Mouse (Mus musculus) kidney, adult 9 months (tissue): ENCODE measurements at regions not wholly inside any gene's neighbourhood (a gene's known extent, or its start where the extent isn't known, plus 50 kb on each side); places are given as distances from the start of the nearest gene placed in this dataset.

ENCODE experiments used
- DNase-seq: peaks from one replicate; pipeline ENCODE4 v3.0.0; 2022

DNA sequence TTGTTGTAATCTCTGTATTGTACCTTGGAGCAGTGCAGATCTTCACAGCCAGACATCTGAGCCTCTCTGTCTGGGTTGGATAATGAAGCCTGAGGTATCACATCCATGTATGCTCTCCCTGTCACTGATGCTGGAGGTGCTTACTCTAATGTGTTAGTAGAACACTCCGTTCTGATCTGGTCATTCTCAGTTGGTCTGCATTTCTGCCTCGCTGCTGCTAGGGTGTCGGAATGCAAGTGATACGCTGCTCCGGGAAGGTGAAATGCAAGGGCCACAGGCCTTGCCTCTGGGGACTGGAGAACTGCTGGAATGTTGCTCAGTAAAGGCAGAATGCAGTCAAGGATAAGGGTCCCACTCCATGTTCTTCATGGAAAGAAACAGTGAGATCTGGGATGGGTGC lies 67.1 kb upstream of the Gm6993 start:
- no peak for DNase-seq

DNA sequence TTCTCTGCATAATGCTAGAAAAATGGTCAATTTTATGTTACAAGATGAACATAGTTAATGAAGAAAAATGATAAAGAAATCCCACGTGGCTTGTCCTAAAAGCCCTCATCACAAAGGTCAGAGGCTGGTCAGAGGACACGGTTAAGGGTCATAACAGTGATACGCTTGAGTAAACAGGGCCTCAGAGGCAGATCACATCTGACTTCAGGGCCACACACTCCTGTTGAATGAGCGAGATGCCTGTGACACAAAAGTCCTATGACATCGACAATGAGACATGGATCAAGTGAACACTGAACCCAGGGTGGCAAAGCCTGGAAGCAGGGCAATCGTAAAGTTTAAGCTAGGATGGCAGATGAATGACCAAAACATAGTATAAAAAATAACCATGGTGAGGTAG lies 61.0 kb upstream of the Gm6993 start:
- peak; percentile 43 for DNase-seq

DNA sequence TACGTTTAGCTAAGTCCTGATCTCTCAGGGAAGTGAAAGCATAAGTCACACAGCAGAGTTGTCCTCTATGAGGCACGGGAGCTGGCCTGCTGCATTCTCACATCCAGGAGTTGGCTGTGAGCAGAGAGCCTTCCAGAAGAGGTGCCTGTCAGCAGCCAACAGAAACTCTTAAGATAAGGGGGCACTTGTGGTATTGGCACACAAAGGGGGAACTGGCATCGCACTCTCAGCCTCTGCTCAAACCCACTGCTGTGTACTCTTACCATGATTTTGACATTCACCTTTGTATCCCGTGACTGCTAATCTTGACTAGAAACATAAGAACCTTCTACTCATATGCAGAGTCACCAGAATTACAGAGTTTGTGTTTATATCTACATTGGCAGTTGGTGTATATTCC lies 56.9 kb upstream of the Gm6993 start:
- no peak for DNase-seq

DNA sequence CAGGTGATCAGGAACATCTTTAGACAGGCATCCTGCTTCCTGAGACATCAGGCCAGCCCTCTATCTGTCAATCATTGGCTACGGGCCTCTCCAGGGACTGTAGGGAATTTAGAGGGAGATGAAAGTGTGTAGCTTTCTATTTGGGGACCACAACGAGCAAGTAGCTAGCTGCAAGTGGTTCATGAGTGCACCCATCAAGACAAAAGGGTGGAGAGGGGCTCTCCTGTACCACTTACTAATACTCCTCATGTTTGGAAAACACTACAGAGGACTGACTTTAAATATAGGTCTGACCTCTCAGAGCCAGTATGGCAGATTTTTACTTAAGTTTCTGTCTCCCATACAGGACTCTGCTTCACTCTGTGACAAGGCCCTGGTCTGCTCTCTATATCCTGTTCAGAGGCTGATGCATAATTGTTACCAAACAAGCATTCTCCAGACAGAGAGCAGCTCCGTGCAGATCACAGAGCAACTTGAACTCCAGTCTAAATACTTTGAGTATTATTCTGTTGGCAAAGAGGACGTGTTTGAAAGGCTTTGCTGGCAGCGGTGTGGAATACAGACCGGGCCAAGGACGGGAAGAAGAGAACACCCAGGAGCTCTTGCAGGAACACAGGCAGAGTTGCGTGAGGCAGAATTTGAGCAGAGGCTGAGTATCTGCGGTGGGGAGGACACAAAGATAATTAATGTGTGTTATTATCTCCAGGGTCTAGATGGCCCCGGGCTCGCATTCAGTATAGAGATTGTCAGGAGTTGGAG lies 56.2 kb upstream of the Gm6993 start:
- no peak for DNase-seq

DNA sequence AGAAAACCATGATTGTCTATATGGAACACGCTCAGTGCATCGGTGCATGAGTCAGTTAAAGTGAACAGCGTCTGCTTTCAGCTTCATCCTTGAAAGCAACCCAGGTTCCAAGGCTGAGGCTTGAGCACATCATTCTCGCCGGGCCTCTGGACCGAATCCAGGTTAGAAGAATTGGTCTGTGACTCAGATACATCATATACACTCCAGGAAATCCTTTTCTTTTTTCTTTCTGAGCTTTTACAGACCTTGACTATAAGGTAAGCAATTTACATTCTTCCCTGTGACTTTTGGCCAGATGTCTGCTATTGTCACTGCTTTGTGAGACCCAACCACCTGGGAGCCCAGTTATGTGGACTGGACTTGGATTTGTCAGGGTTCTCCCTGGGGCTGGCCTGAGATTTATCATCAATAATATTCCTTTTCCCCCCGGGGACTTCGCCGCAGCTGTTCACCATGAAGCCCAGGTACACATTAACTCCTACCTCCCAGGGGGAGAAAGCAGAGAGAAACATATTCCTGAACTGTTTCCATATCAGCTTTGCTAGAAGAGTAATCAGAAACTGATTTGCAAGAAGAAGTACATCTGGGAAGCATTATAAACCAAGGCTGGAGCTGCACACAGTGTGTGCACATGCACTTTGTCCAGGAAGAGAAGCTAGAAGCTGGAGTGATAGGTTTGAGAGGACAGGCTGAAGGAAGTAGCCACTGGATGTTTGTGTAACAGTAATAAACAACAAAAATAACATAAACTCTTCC lies 55.2 kb upstream of the Gm6993 start:
- no peak for DNase-seq

DNA sequence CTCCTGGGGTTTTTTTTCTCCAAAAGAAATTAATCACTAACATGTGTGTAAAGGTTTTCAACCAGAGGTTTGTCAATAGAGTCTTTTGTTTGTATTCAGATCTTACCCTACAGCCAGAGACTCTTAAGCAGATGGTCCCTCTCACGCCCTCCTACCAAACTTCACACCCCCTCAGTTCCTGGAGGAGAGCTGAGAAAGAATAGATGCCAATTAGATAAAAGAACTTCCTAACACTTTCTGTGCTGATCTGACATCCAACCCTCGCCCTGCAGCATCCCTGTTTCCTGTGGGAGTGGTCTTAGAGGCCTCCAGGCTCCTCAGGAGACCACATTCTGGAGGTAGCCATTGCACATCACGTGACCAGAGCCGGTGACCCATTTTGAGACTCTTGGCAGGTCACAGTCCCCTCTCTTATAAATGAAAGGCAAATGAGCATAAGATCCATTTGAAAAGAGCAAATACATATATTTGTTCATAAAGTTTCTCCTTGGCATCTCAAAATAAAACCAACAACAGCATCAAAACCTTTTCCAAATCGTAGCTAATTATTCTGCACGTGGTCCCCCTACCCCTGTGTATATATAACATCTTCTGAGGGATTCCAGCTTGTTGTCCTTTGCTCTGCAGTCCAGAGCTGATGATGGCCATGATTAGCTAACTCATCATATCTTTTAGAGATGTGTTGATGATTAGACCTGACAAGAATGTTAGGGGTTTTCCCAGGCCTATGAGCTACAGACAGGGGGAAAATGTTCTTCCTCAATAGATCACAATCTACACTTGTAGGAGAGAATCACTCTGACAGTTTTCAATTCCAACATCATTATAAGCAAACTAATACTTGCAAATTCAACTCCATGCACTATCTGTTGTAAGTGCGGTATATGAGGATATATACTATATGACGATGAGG lies 54.4 kb upstream of the Gm6993 start:
- no peak for DNase-seq

DNA sequence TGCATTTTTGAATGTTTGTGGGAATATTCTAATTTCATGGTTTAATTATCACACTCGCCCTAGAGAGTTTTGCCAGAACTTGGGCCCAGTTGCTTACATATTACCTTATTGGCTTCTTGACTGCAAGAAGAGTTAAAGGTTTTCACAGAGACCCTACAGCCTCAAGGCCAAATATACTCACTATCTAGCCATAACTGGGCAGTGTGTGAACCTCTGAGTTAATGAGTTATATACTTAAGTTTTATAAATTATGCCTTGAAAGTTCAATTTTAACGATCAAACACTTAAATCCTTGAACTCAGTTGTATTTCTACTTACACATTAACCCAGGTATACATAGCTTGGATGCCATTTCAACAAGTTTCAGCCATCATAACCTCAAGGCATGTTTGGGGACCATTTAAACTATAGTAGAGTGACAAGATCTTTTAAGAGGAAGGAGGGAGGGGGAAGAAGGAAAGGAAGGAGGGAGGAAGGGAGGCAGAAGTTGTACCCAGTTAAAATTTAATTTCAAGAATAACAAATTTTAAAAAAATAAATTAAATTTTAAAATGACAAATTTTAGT lies 52.5 kb upstream of the Gm6993 start:
- peak; percentile 67 for DNase-seq

DNA sequence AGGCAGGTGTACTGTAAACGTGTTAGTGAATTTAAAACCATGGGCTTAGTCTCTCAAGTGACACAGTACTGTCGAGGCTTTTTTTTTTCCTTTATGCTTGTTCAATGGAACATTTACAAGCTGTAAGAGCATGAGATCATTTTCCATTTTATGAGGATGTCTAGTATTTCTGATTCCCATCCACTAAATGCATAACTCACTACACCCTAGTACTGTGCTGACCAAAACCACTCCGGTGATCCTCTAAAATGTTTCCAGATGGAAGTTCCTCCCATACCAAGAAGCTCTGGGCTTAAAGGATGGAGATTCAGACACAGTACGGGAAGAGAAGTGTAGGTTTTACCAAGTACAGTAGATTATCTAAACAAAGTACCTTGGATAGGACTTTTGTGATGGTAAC lies 50.3 kb upstream of the Gm6993 start:
- DNase-seq, result no peak
